Mouse (Mus musculus) bone marrow macrophage, adult 2 months (primary cell): ENCODE results near the gene Tecpr2.

ENCODE experiments used
- CTCF ChIP-seq: IDR thresholded peaks from 2 replicates; pipeline ENCODE4 v1.5.1; 2012; ENCODE audit warnings: low read depth, mild to moderate bottlenecking, low read length, moderate library complexity
- POLR2A ChIP-seq: IDR thresholded peaks from 2 replicates; pipeline ENCODE4 v1.6.1; 2012; ENCODE audit warnings: mild to moderate bottlenecking, low read depth, low read length, borderline replicate concordance

DNA sequence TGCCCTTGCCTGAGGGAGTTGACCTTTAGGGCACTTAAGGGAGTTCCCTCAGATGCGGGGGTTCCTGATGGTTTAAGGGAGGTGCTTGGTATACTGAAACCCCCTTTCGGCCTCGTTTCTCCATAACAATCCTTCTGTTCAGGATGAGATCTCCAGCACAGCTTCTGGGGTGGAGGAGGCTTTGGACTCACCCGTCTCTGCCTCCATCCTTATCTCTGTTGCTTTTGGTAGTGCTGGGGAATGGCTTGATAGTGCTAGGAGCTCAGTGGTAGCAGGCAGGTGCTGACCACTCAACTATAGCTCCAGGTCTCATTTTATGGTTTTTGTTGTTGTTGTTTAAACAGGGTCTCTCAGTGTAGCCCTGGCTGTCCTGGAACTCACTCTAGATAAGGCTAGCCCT lies 77.0 kb downstream of the Tecpr2 start:
- TF ChIP-seq CTCF (no peak), POLR2A (no peak)
